Mouse (Mus musculus): ENCODE data around the gene Olfr521. TPM values are rescaled to one million over a fixed set of nuclear protein-coding genes. Genes with fewer than 3 reads are reported as not detected.
"Not testable (repeated sequence)": the region's sequence is repeated elsewhere in the genome, so short reads cannot be mapped to it uniquely, and the experiment has no call there.

Gene Olfr521
- polyA plus RNA-seq (2014; fragmentation: Nextera tagmentation; extraction: Ambion mirVana): not detected in 2 replicates

DNA sequence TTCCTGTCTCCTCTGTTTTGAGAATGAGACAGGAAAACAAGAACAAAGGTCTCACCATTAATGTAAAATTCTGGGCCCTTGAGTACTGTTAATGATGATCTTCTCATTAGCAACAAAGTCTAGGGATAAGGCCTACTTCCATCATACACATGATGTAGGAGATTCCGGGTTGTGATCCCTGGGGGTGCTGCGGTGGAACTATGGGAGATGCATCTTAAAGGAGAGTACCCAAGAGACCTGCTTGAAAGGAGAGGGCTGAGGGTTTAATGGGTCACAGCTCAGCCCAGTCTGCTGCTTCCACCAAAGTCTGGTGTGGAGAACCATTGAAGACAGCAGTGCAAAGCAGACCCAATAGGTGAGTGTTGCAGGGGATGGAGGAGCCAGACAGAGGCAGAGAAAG is at the start of gene Olfr521:
TSS of gene Olfr521 (plus strand) at position 301 of the 400 bp plus-strand sequence.
- no peak for ATAC-seq (ENCODE audit: low FRiP score, low TSS enrichment)
- peaks cover 19% of the 10 kb centered on the region for H3K9me3 ChIP-seq (ENCODE audit: control insufficient read depth, low read length)
- 96% methylated on average over 2 of the region's 2 CpGs for WGBS
- H3K36me3 ChIP-seq (ENCODE audit: control insufficient read depth, insufficient read depth, low read length): no peaks in the 10 kb centered on the region
- H3K9ac ChIP-seq (ENCODE audit: low read depth, low read length): no peak within 1 kb of the TSS
- no peak within 1 kb of the TSS for H3K4me3 ChIP-seq (ENCODE audit: low read length)
- H3K4me2 ChIP-seq (replicated peaks; ENCODE audit: low read depth, low read length): no peak within 1 kb of the TSS
- no peaks in the 10 kb centered on the region for H3K27me3 ChIP-seq (ENCODE audit: control insufficient read depth, insufficient read depth, low read length)
- H3K4me1 ChIP-seq (ENCODE audit: control insufficient read depth, insufficient read depth, low read length): no peaks in the 10 kb centered on the region
- no peak within 1 kb of the TSS for H3K27ac ChIP-seq (ENCODE audit: low read depth, low read length)

GRCm38 (mm10) chr7:99716536-99716935 is 46.8 kb upstream of the Olfr521 start:
- H3K4me3 ChIP-seq (ENCODE audit: low read length): no peak overlapping the region
- H3K4me1 ChIP-seq (ENCODE audit: control insufficient read depth, insufficient read depth, low read length): no peaks in the 10 kb centered on the region
- no peak for ATAC-seq (ENCODE audit: low FRiP score, low TSS enrichment)
- 86% methylated on average over 2 of the region's 2 CpGs for WGBS
- H3K4me2 ChIP-seq (replicated peaks; ENCODE audit: low read depth, low read length): no peak overlapping the region
- no peaks in the 10 kb centered on the region for H3K9me3 ChIP-seq (ENCODE audit: control insufficient read depth, low read length)
- no peak overlapping the region for H3K9ac ChIP-seq (ENCODE audit: low read depth, low read length)
- no peaks in the 10 kb centered on the region for H3K36me3 ChIP-seq (ENCODE audit: control insufficient read depth, insufficient read depth, low read length)
- H3K27ac ChIP-seq (ENCODE audit: low read depth, low read length): no peak overlapping the region
- no peaks in the 10 kb centered on the region for H3K27me3 ChIP-seq (ENCODE audit: control insufficient read depth, insufficient read depth, low read length)

DNA sequence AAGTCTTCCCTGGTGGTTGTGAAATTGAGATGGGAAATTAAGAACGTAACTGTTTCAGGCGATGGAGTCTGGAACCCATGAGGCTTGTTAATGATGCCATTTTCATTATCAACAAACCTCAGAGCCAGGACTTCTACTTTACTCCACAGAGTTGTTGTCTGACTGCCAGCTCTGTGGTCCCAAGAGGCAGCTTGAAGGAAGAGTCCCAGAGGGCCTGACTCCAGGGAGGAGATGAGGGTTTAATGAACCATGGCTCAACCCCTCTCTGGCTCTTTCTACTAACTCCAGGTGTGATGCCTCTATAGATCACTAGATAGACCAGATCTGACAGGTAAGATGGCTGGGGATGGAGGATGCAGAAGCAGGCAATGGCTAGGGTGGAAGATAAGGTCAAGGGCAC is 33.3 kb upstream of the Olfr521 start, which contains the start of gene Olfr520:
TSS of gene Olfr520 (plus strand) at position 301 of the 400 bp plus-strand sequence.
- H3K4me2 ChIP-seq (replicated peaks; ENCODE audit: low read depth, low read length): no peak within 1 kb of the TSS
- H3K9ac ChIP-seq (ENCODE audit: low read depth, low read length): no peak within 1 kb of the TSS
- H3K4me1 ChIP-seq (ENCODE audit: control insufficient read depth, insufficient read depth, low read length): no peaks in the 10 kb centered on the region
- no peak within 1 kb of the TSS for H3K27ac ChIP-seq (ENCODE audit: low read depth, low read length)
- no peak within 1 kb of the TSS for H3K4me3 ChIP-seq (ENCODE audit: low read length)
- H3K27me3 ChIP-seq (ENCODE audit: control insufficient read depth, insufficient read depth, low read length): no peaks in the 10 kb centered on the region
- 87% methylated on average over 2 of the region's 2 CpGs for WGBS
- peaks cover 8% of the 10 kb centered on the region; the same call in 1 of the 2 replicates for H3K9me3 ChIP-seq (ENCODE audit: control insufficient read depth, low read length)
- no peaks in the 10 kb centered on the region for H3K36me3 ChIP-seq (ENCODE audit: control insufficient read depth, insufficient read depth, low read length)
- no peak for ATAC-seq (ENCODE audit: low FRiP score, low TSS enrichment)

- Histone ChIP-seq H3K4me2 (replicated peaks; ENCODE audit: low read depth, low read length) (no peak overlapping the region), H3K36me3 (ENCODE audit: control insufficient read depth, insufficient read depth, low read length) (no peaks in the 10 kb centered on the region), H3K9me3 (ENCODE audit: control insufficient read depth, low read length) (no peaks in the 10 kb centered on the region), H3K4me1 (ENCODE audit: control insufficient read depth, insufficient read depth, low read length) (no peaks in the 10 kb centered on the region), H3K27me3 (ENCODE audit: control insufficient read depth, insufficient read depth, low read length) (no peaks in the 10 kb centered on the region), H3K9ac (ENCODE audit: low read depth, low read length) (no peak overlapping the region), H3K4me3 (ENCODE audit: low read length) (no peak overlapping the region), H3K27ac (ENCODE audit: low read depth, low read length) (no peak overlapping the region)
- no peak for ATAC-seq (ENCODE audit: low FRiP score, low TSS enrichment)
- 100% methylated on average over 2 of the region's 2 CpGs for WGBS
Measured at GRCm38 (mm10) chr7:99734612-99735011, 28.7 kb upstream of the Olfr521 start.

DNA sequence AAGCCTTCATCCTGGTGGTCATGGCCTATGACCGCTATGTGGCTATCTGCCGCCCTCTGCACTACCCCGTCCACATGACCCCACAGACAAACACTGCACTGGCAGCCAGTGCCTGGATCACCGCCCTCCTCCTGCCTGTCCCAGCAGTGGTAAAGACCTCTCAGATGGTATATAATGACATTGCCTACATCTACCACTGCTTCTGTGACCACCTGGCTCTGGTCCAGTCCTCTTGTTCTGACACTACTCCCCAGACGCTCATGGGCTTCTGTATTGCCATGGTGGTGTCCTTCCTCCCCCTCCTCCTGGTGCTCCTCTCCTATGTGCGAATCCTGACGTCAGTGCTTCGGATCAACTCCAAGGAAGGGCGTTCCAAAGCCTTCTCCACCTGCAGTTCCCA is 27.8 kb upstream of the Olfr521 start:
- not testable (repeated sequence) for ATAC-seq (ENCODE audit: low FRiP score, low TSS enrichment); H3K9ac ChIP-seq (ENCODE audit: low read depth, low read length); H3K27me3 ChIP-seq (ENCODE audit: control insufficient read depth, insufficient read depth, low read length); H3K4me2 ChIP-seq (replicated peaks; ENCODE audit: low read depth, low read length); H3K27ac ChIP-seq (ENCODE audit: low read depth, low read length); H3K4me1 ChIP-seq (ENCODE audit: control insufficient read depth, insufficient read depth, low read length); H3K4me3 ChIP-seq (ENCODE audit: low read length); H3K36me3 ChIP-seq (ENCODE audit: control insufficient read depth, insufficient read depth, low read length); H3K9me3 ChIP-seq (ENCODE audit: control insufficient read depth, low read length)
- WGBS: 92% methylated on average over 9 of the region's 9 CpGs

DNA sequence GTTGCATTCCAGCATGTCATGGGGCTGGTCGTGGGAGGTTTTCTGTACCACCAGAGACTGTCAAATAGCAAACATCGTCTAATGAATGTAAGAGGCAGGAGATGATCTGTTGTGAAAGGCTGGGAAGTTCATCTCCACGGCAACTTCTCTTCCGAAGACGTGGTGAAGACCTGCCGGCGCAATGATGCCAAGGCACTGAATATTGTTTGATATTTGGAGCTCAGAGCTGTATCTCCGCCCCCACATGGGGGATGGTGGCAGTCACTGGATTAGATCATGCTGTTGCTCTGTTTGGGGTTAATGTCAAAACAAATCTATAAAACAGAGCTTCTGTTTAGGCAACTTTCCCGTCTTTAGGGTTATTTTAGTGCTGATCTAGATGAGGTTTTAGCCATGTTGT is 24.0 kb upstream of the Olfr521 start:
- no peaks in the 10 kb centered on the region for H3K9me3 ChIP-seq (ENCODE audit: control insufficient read depth, low read length)
- no peak overlapping the region for H3K4me2 ChIP-seq (replicated peaks; ENCODE audit: low read depth, low read length)
- no peaks in the 10 kb centered on the region for H3K36me3 ChIP-seq (ENCODE audit: control insufficient read depth, insufficient read depth, low read length)
- H3K4me3 ChIP-seq (ENCODE audit: low read length): no peak overlapping the region
- H3K9ac ChIP-seq (ENCODE audit: low read depth, low read length): no peak overlapping the region
- WGBS: 59% methylated on average over 9 of the region's 9 CpGs
- H3K4me1 ChIP-seq (ENCODE audit: control insufficient read depth, insufficient read depth, low read length): 0 out of 2 replicates have a peak, but pooled peaks cover 7% of the 10 kb centered on the region
- ATAC-seq (ENCODE audit: low FRiP score, low TSS enrichment): no peak
- H3K27ac ChIP-seq (ENCODE audit: low read depth, low read length): no peak overlapping the region
- no peaks in the 10 kb centered on the region for H3K27me3 ChIP-seq (ENCODE audit: control insufficient read depth, insufficient read depth, low read length)

- Histone ChIP-seq H3K9ac (ENCODE audit: low read depth, low read length) (no peak overlapping the region), H3K4me1 (ENCODE audit: control insufficient read depth, insufficient read depth, low read length) (no peaks in the 10 kb centered on the region), H3K36me3 (ENCODE audit: control insufficient read depth, insufficient read depth, low read length) (no peaks in the 10 kb centered on the region), H3K27ac (ENCODE audit: low read depth, low read length) (no peak overlapping the region), H3K27me3 (ENCODE audit: control insufficient read depth, insufficient read depth, low read length) (no peaks in the 10 kb centered on the region), H3K9me3 (ENCODE audit: control insufficient read depth, low read length) (no peaks in the 10 kb centered on the region), H3K4me3 (ENCODE audit: low read length) (no peak overlapping the region), H3K4me2 (replicated peaks; ENCODE audit: low read depth, low read length) (no peak overlapping the region)
- no peak for ATAC-seq (ENCODE audit: low FRiP score, low TSS enrichment)
- WGBS: 67% methylated on average over 5 of the region's 5 CpGs
Measured at GRCm38 (mm10) chr7:99781385-99781784, 18.1 kb downstream of the Olfr521 start.

DNA sequence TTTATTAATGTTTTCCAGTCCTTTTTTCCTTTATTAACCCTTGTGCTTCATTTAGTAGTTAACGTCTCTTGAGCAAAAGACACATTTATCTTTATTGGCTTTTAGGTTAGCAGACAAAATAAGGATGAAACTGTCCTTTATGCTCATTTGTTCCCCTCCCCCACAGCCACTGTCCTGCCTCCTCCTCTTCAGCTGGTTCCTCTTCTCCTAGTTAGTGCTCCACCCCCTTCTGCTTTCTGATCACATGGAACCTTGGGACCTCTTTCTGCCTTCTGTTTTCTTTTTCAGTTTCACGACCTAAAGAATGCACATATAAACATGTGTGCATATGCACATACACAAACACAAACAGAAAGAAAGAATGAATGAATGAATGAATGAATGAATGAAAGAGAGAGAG is 18.6 kb downstream of the Olfr521 start:
- no peak overlapping the region for H3K4me3 ChIP-seq (ENCODE audit: low read length)
- ATAC-seq (ENCODE audit: low FRiP score, low TSS enrichment): no peak
- H3K9ac ChIP-seq (ENCODE audit: low read depth, low read length): no peak overlapping the region
- H3K27me3 ChIP-seq (ENCODE audit: control insufficient read depth, insufficient read depth, low read length): no peaks in the 10 kb centered on the region
- H3K4me1 ChIP-seq (ENCODE audit: control insufficient read depth, insufficient read depth, low read length): no peaks in the 10 kb centered on the region
- H3K9me3 ChIP-seq (ENCODE audit: control insufficient read depth, low read length): no peaks in the 10 kb centered on the region
- no peak overlapping the region for H3K27ac ChIP-seq (ENCODE audit: low read depth, low read length)
- no peak overlapping the region for H3K4me2 ChIP-seq (replicated peaks; ENCODE audit: low read depth, low read length)
- H3K36me3 ChIP-seq (ENCODE audit: control insufficient read depth, insufficient read depth, low read length): no peaks in the 10 kb centered on the region
- WGBS: 71% methylated on average over 2 of the region's 2 CpGs

GRCm38 (mm10) chr7:99783421-99783820 is 20.1 kb downstream of the Olfr521 start:
- H3K27me3 ChIP-seq (ENCODE audit: control insufficient read depth, insufficient read depth, low read length): no peaks in the 10 kb centered on the region
- 89% methylated on average over 7 of the region's 7 CpGs for WGBS
- H3K27ac ChIP-seq (ENCODE audit: low read depth, low read length): no peak overlapping the region
- H3K4me3 ChIP-seq (ENCODE audit: low read length): no peak overlapping the region
- no peaks in the 10 kb centered on the region for H3K9me3 ChIP-seq (ENCODE audit: control insufficient read depth, low read length)
- no peaks in the 10 kb centered on the region for H3K36me3 ChIP-seq (ENCODE audit: control insufficient read depth, insufficient read depth, low read length)
- H3K4me1 ChIP-seq (ENCODE audit: control insufficient read depth, insufficient read depth, low read length): no peaks in the 10 kb centered on the region
- no peak overlapping the region for H3K9ac ChIP-seq (ENCODE audit: low read depth, low read length)
- ATAC-seq (ENCODE audit: low FRiP score, low TSS enrichment): no peak
- H3K4me2 ChIP-seq (replicated peaks; ENCODE audit: low read depth, low read length): no peak overlapping the region
